Mouse (Mus musculus) ovary, postnatal 36 days (tissue): ENCODE data around the gene Fscn2.
A peak's percentile ranks its signal among the peaks of the same experiment; 100 is the strongest.
"Not testable (repeated sequence)": the region's sequence is repeated elsewhere in the genome, so short reads cannot be mapped to it uniquely, and the experiment has no call there.

Experiments
- DNase-seq: peaks from one replicate; pipeline ENCODE4 v3.0.0; 2022; ENCODE audit warnings: low spot score, mixed read lengths

Fscn2 gene

DNA sequence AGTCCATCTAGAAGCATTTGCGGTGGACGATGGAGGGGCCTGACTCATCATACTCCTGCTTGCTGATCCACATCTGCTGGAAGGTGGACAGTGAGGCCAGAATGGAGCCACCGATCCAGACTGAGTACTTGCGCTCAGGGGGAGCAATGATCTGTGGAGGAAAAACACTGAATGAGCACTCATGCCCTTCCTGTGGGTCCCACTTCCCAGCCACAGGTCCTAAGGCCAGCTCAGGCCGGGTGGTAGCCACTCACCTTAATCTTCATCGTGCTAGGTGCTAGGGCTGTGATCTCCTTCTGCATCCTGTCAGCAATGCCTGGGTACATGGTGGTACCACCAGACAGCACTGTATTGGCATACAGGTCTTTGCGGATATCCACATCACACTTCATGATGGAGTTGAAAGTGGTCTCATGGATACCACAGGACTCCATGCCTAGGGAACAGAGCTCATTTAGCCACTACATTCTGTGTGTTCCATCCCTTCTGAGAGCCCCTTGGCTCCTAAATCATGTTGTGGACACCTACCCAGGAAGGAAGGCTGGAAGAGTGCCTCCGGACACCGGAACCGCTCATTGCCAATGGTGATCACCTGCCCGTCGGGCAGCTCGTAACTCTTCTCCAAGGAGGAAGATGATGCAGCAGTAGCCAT, 14.8 kb upstream of the Fscn2 start:
- not testable (repeated sequence) for DNase-seq

DNA sequence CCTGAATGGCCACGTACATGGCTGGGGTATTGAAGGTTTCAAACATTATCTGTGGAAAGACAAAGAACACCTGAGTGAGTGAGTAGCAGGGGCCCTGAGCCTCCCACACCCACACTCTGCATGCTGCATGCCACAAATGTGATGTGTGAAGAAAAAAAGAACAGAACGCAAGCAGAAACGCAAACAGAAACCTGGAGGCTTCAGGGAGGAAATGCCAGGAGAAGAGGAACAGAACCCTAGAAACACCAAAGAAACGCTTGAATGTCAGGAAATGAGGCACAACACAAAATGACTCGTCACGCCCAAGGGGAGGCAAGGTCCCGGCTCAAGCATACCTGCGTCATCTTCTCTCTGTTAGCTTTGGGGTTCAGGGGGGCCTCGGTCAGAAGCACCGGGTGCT, 14.0 kb upstream of the Fscn2 start:
- DNase-seq, result no peak

DNA sequence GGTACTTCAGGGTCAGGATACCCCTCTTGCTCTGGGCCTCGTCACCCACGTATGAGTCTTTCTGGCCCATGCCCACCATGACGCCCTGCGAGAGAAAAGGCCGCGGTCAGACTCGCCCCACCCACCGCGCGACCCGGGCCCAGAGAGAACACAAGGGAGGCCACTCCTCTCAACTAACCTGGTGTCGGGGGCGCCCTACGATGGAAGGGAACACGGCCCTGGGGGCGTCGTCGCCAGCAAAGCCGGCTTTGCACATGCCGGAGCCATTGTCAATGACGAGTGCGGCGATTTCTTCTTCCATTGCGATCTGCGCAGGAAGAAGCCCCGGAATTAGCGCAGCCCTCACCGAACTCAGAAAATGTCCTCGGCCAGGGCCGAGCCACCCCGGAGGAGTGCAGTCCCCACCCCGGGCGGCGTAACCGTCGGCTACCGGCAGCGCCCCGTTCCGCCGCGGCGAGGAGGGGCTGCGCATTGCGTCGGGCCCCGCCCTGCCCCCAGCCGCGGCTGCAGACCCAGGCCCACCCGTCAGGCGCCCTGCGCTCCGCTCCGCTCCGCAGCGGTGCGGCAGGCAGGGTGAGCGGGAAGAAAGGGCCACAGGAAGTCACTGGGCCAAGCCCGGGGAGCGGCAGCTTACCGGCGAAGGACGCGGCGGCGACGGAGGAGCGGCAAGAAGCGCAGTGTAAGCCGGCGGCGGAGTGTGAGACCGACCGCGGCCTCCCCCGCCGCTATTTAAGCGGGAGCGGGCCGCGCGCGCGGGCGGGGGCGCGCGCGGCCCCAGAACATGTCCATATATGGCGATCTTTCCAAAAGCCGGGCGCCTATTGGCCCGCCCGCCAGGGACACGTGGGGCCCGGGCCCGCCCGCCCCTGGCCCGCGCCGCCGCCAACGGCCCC, 13.3 kb upstream of the Fscn2 start, which contains the start of gene Actg1:
Actg1 (minus strand) TSS at position 752 of the 893 bp plus-strand sequence.
- peak; percentile 87 for DNase-seq

DNA sequence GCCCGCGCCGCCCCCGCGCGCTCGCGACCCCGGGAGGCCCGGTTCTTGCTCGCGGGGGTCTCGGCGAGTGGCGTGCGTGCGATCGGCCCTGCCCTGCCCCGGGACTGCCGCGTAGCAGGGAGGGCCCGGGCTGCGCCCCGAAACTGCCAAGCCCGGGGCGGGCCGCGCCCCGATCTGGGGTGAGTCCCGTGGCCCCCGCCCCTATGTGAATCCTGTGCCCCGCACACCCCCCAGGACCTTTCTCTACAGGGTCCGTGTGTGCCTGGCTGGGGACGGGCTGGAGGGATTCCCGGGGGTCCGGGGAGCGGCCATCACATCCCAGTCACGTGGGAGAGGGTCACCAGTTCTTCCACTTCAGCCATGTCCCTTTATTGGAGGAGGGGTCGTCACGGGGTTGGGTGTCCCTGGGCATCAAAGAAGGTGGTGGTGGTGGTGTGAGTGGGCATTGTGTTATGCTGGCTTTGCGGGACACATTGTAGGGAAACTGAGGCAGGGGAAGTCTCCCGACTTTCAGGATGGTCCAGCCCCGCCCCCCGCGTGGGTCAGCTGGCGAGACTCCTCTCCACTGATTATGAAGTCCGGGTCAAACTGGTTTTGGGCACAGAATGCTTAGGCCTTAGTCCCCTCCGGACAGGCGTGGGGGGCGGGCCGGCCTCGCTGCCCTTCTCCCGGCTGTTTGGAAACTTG, 12.5 kb upstream of the Fscn2 start:
- DNase-seq, result peak; percentile 69

DNA sequence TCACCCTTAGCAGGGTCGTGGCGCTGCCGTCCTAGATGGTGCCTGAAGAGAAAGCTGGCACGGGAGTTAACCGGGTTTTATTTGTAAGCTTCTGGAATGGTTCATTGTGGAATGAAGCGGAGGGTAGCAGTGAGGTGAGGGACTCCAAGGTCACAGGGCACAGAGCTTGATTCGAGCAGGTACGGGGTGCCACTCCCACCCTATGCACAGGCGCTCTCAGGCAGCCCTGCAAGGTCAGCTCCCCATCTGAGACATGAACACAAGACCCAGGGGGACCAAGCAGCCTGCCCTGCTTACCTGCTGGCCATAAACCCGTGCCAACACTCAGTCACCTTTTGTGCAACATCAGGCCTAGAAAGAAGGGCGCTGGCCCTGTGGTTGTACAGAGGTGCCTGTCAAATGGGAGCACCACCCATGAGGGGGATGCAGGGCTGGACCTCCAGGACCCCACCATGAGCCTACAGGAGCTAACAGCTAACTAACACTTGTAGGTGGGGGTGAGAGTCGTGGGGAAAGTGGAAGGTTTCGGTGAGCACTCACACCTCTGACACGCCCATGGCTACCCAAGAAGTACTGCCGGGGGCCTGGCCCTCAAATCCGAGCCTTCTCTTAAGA, 11.9 kb upstream of the Fscn2 start:
- peak; percentile 59 for DNase-seq

DNA sequence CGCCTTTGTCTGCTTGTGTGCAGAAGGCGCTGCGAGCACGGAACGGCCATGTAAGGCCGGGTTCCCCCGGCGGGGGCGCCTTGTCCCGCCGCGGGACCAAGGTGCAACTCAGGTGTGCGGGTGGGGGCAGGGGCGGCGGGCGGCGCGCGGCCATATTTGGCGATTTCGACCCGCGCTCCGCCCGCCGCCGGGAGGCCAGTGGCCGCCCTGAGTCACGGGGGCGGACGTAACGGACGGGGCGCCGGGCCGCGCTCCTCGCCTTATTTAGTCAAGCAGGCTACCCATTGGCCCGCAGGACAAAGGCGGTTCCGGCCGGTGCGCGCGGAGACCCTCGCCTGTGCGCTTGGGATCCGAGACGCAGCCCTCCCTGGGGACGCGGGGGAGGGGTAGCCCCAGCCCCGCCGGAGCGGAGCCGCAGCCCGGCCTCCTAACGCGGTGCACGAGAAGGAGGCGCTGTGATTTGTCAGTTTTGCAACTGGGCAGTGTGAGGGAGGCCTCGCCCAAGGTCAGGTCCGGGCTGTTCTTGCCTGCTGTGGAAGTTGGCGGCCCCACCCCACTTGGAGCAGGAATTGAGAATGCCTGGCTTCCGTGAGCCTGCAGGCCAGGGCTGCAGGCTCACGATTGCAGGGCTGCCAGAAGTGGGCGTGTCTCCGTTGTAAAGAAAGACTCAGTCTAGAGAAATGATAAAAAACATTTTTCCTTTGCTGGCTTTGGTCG, 11.2 kb upstream of the Fscn2 start:
- peak; percentile 94 for DNase-seq

DNA sequence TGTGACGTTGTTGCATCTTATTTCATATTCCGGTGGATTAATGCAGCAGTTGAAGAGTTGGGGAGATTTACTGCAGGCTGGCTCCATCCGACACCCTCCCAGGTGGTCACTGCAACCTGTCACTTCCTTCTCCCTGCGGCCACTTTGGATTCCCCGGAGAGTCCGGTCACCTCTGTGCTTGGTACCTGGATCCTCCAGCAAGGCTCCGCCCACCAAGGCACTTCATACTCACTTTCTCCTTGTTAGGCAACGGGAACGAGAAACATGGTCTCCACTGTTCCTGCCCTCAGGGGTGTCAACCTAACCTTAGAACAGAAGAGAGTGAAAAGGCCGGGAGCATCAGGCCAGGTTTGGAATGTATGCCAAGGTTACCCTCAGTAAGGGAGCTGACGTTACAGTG, 10.6 kb upstream of the Fscn2 start:
- peak; percentile 12 for DNase-seq

DNA sequence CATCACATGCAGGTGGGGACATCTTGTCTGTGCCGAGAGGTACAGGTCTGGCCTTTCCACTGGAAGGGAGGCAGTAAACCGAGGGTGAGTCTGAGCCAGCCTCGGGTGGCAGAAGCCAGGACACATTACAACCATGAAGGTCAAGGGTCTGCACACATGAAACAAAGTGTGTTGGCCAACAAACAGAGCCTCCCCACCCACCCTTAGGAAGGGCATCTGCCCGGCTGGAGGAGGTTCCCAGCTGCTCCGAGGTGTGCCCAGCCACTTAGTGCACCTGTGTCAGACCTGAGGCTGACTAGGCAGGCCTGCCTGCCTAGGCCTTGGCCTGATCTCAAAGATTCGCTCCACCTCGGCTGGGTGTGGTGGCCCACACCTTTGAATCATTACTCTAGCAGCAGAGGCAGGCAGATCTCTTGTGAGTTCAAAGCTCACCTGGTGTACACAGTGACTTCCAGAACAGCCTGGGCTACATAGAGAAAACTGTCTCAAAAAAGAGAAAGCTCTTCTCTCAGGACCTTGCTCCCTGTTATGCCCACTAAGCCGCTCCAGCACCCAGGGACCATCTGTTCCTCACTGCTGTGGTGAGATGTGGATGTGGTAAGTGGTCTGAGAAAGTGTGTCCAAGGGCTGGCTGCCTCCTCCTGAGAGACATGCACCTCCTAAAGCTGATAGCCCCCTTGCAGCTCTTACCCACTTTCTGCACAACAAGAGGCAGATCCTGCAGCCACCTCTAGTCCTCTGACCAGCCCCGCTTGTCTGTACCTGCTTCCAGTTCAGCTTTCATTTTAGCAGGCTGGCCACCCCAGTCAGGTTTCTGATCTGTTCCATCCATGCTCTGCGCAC, 9.9 kb upstream of the Fscn2 start:
- DNase-seq, result no peak

DNA sequence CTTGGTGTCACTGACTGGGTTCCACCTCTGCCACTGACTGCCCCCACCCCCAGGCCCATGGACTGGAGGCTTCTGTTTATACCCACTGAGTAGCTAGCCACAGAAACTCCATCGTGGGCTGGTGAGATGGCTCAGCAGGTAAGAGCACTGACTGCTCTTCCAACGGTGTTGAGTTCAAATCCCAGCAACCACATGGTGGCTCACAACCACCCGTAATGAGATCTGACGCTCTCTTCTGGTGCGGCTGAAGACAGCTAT, 9.3 kb upstream of the Fscn2 start:
- not testable (repeated sequence) for DNase-seq

DNA sequence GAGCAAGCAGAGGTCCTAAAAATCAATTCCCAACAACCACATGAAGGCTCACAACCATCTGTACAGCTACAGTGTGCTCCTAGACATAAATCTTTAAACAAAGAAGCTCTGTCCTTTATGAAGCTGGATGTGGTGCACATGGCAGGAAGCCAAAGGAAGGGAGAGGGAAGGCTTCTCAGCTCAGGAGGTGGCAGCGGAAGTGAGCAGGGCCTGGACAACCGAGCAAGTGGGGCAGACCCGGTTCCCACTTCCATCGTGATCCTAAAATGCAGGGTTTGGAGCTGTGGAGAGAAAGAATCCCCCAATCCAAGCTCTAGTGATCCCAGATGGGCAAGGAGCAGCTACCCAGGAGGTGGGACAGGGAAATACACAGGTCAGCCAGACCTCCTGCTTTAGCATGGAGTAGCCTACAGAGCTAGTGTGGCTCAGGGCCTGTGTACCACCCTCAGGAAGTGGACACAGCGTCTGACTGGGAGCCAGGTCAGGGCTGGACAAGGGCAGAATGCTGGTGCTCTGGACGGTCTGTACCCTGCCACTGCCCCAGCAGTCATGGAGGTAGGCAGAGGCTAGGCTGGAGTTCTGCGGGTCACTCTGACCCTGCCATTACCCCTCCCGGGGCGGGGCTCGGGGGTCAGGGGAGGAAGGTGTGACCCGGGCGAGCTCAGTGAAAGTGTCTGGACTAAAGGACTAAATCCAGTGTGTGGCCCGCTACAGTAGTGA, 8.6 kb upstream of the Fscn2 start:
- DNase-seq, result no peak

DNA sequence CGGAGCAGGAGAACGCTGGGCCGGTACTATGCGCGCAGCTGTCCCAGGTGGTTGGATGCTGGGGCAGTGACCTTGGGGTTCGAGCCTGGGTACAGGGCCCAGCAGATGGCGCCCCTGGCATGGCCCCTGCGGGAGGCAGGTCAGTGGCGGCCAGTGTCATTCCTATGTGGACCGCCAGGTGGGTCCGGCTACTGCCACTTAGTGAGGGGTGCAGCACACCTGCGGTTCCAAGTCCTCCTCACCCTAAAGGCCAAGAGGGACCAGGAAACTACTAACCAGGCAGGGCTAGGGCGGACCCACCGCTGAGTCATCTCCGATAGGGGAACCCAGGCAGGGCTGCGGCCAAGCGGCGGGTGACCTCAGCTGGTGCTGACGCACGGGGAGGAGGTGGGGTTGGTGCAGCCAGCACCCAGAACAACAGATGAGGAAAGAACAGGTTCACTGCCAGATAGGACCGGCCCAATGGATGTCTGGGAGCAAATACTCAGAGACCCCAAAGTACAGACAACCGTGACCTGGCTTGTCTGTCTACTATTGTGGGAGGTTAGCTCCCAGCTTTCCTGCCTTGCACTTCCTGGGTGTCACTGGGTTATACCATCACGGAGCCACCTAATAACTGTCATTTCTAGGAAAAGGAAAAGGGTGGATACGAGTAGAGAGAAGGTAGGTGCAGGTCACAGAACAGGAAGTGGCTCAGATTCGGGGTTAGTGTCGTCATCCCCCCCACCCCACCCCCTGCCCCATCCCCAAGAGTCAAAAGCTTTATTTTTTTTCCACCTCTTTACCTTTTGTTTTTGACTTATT, 7.6 kb upstream of the Fscn2 start:
- peak; percentile 88 for DNase-seq

DNA sequence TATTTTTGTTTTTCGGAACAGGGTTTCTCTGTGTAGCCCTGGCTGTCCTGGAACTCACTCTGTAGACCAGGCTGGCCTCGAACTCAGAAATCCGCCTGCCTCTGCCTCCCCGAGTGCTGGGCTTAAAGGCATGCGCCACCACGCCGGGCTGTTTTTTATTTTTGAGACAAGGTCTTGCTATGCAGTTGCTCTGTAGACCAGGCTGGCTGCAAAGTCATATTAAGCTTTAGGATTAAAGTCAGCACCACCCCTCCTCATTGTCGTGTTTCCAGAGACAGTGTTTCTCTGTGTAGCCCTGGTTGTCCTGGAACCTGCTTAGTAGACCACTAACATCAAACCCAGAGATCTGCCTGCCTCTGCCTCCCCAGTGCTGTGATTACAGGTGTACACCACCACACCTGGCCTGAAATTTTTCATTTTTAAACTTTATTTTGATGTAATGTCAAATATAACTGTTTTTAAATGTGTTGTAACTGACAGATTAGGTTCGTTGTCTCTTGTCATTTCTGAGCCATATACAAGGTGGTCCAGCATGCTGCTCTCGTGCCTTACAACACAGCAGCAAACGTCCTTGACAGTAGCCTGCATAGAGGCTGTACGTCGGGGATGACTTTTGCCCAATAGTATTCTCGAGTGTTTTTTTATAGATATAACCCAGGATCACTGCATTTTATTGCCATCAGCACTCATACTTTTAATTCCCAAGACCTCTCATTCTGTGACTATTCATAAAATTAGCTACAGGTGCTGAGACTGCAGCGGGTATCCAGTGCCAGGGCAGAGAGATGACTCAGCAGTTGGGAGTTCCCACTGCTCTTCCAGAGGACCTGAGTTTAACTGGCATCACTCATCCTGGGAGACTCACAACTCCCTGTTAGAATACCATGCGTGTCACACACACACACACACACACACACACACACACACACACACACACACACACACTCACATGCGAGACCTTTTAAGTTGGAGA, 6.7 kb upstream of the Fscn2 start:
- peak; percentile 3 for DNase-seq

DNA sequence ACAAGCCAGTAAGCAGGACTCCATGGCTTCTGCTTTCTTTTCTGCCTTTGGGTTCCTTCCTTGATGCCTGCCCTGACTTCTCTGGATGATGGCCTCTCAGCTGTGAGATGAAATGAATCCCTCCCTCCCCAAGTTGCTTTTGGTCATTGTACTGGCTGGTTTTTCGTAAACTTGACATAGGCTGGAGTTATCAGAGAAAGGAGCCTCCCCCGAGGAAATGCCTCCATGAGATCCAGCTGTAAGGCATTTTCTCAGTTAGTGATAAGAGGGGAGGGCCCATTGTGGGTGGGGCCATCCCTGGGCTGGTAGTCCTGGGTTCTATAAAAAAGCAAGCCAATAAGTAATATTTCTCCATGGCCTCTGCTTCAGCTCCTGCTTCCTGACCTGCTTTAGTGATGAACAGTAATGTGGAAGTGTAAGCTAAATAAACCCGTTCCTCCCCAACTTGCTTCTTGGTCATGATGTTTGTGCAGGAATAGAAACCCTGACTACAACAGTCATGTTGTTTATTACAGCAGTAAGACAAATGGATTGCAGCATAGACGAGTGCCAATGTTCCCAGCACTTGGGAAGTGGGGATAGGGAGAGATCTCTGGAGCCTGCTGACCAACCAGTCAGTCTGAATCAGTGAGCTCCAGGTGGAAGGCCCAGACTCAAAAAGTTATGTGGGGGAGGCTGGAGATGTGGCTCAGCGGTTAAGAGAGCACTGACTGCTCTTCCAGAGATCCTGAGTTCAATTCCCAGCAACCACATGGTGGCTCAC, 5.9 kb upstream of the Fscn2 start:
- DNase-seq, result peak; percentile 4

DNA sequence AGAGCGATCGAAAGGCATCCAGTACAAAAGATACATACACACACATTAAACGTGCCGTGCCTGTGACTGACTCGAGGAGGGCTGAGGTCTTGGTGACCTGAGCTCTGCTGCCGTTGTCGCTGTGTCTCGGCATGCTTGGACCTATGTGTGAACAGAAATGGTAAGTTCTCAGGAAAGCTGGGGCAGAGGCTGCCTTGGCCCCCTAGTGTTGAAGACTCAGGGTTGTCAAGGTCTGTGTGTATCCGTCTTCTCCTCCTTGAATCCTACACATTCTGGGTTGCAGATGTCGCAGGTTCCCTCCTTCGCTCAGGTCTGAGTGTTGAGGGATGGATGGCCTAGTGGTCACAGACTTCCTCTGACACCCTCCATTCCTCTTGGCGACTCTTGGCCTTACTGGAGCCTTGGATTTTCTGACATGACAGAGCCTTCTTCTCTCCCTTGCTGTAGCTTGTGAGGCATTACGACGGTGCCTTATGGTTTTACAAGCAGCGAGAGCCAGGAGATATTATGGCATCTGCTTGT, 5.0 kb upstream of the Fscn2 start:
- peak; percentile 7 for DNase-seq

DNA sequence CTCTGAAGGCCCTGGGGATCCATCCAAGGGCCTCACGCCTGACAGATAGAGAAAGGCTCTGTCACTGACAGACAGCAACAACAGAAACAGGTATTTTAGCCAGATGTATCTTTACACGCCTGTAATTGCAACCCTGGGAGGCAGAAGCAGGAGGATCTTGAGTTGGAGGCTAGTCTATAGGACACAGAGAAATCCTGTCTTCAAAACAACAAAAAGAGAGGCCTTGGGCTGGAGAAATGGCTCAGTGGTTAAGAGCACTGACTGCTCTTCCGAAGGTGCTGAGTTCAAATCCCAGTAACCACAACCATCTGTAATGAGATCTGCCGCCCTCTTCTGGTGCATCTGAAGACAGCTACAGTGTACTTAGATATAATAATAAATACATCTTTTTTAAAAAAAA, 4.4 kb upstream of the Fscn2 start:
- no peak for DNase-seq

DNA sequence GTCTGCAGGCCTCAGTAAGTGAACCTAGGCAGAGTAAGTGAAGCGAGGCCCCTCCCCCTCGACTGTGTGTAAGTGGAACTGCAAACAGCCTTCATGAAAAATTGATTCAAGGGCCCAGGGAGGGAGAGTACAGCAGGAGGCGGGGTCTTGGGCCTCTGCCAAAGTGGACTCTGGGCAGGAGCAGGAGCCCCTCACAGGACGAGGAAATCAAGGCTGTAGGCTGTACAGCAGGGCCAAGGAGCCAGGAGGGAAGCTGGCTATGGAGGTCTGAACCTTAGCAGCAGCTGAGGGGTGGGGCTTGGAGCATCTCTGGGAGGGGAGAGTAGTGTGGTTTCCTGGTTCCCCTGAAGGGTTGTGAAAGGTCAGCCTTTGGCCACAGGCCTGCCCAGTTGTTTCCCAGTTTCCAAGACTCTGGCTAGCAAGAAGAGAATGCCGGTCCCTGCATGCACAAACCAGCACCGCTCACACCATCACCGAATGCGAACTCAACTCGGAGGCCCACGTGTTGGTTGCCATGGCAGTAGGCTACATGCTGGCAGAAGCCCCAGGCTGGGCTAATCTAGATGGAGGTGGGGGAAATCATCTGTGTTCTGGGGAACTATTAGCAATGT, 3.4 kb upstream of the Fscn2 start:
- peak; percentile 76 for DNase-seq

DNA sequence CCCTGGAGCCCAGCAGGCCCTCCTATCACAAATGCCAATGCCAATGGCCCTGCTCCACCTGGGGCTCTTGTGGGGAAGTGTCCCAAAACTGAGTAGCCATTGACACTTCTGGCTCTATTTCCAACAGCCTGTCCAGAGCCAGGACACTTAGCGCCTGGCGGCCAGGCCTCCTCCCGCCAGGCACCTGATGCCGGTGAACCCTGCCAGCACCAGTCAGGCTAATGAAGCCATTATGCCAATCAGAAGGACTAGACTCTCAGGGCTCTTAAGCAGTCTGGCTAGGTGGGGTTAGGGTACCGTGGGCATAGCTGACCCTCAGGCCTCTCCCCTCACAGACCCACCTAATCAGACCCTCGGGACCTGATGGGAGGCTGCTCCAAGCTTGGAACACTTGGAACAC, 1.9 kb upstream of the Fscn2 start:
- no peak for DNase-seq
